Mouse (Mus musculus): ENCODE measurements around the gene Ppp1r3c.

- TF ChIP-seq CTCF (IDR thresholded peaks at IDR 0.05; ENCODE audit: low read depth, low read length) (no peak), EP300 (IDR thresholded peaks at IDR 0.05; ENCODE audit: insufficient read depth, low read depth, low read length) (no peak)
These were observed 30.9 kb downstream of the Ppp1r3c start for GRCm38 (mm10) chr19:36705286-36706146.
